In genomic region chr5:27291378-27291777, GRCm38 (mm10) we compare ENCODE assay signal across 33 mouse cellular contexts.
"Had no signal": no experiment of that assay in that cellular context is flagged by ENCODE, and none has a peak within 500 bp of the region (broad histone marks: within the 10 kb centered on the region; RNA-seq: fewer than 3 reads in every experiment).

No protein-coding gene starts in this region.

- DNase-seq: heart, postnatal 10 days; heart, postnatal 14 days; heart, postnatal 36 days; heart, postnatal 4 days; kidney, adult 11 months; kidney, adult 18-20 months; kidney, adult 2 months; kidney, adult 8-10 months; kidney, adult 9 months; kidney, postnatal 10 days; kidney, postnatal 14 days; kidney, postnatal 25 days; kidney, postnatal 36 days; kidney, postnatal 4 days; layer of hippocampus, adult 9-11 months; layer of hippocampus, postnatal 36 days had no signal

- H3K27me3 ChIP-seq: heart, embryonic 12.5 days; heart, embryonic 13.5 days; heart, embryonic 15.5 days; hindbrain, embryonic 12.5 days; hindbrain, embryonic 15.5 days; intestine, embryonic 15.5 days; kidney, embryonic 15.5 days had no signal

- H3K27ac ChIP-seq: heart, embryonic 10.5 days; heart, embryonic 13.5 days; heart, embryonic 15.5 days; hindbrain, embryonic 10.5 days; hindbrain, embryonic 12.5 days; hindbrain, embryonic 14.5 days; hindbrain, embryonic 15.5 days; hindbrain, postnatal 0 days; intestine, embryonic 15.5 days; kidney, embryonic 15.5 days; kidney, postnatal 0 days; left cerebral cortex, adult 2 months had no signal

- H3K36me3 ChIP-seq: heart, embryonic 10.5 days; heart, embryonic 12.5 days; heart, embryonic 13.5 days; heart, embryonic 15.5 days; hindbrain, embryonic 10.5 days; hindbrain, embryonic 12.5 days; hindbrain, embryonic 15.5 days; intestine, embryonic 15.5 days; kidney, embryonic 15.5 days had no signal

- H3K9me3 ChIP-seq: heart, embryonic 10.5 days; heart, embryonic 12.5 days; heart, embryonic 13.5 days; heart, embryonic 15.5 days; hindbrain, embryonic 10.5 days; hindbrain, embryonic 12.5 days; hindbrain, embryonic 15.5 days; intestine, embryonic 15.5 days; kidney, embryonic 15.5 days had no signal

- H3K4me2 ChIP-seq: heart, embryonic 11.5 days; heart, embryonic 12.5 days; heart, embryonic 13.5 days; heart, embryonic 15.5 days; hindbrain, embryonic 12.5 days; hindbrain, embryonic 14.5 days; hindbrain, embryonic 15.5 days; intestine, embryonic 15.5 days; kidney, embryonic 15.5 days had no signal

- H3K4me1 ChIP-seq: heart, embryonic 10.5 days; heart, embryonic 12.5 days; heart, embryonic 13.5 days; heart, embryonic 15.5 days; hindbrain, embryonic 10.5 days; hindbrain, embryonic 12.5 days; intestine, embryonic 15.5 days; kidney, embryonic 15.5 days had no signal

- ATAC-seq: hindbrain, postnatal 0 days; inflammation-experienced regulatory T-cells, adult 6 months; intestine, embryonic 15.5 days; intestine, embryonic 16.5 days; intestine, postnatal 0 days had no signal

- H3K4me3 ChIP-seq: heart, embryonic 10.5 days; heart, embryonic 12.5 days; heart, embryonic 13.5 days; heart, embryonic 15.5 days; hindbrain, embryonic 10.5 days; hindbrain, embryonic 12.5 days; hindbrain, embryonic 15.5 days; intestine, embryonic 15.5 days; kidney, embryonic 15.5 days; left cerebral cortex, adult 2 months had no signal

- H3K9ac ChIP-seq: heart, embryonic 12.5 days; heart, embryonic 13.5 days; heart, embryonic 15.5 days; hindbrain, embryonic 12.5 days; hindbrain, embryonic 14.5 days; hindbrain, embryonic 15.5 days; intestine, embryonic 15.5 days; kidney, embryonic 15.5 days had no signal
